Mouse (Mus musculus) midbrain, embryonic 15.5 days (tissue): ENCODE measurements around the gene Hipk1. TPM values are rescaled to one million over a fixed set of nuclear protein-coding genes. Genes with fewer than 3 reads are reported as not detected.

Experiments
- ATAC-seq: fragments of 200-750 bp; cut with Nextera tagmentation; replicated peaks from 2 replicates; pipeline ENCODE4 v1.8.0; 2017; ENCODE audit warnings: moderate TSS enrichment
- H3K27ac ChIP-seq: fragments of 300-500 bp; sonication (generic); 2 replicates; pipeline ENCODE4 v1.5.1; 2015; ENCODE audit warnings: mild to moderate bottlenecking, inconsistent platforms
- H3K27me3 ChIP-seq: fragments of 300-500 bp; sonication (generic); replicated peaks from 2 replicates; pipeline ENCODE4 v1.6.1; 2015; ENCODE audit warnings: inconsistent platforms
- H3K36me3 ChIP-seq: fragments of 300-500 bp; sonication (generic); replicated peaks from 2 replicates; pipeline ENCODE4 v1.6.1; 2015; ENCODE audit warnings: inconsistent platforms
- H3K4me1 ChIP-seq: fragments of 300-500 bp; sonication (generic); 2 replicates; pipeline ENCODE4 v1.6.1; 2015; ENCODE audit warnings: inconsistent platforms
- H3K4me2 ChIP-seq: fragments of 300-500 bp; sonication (generic); 2 replicates; pipeline ENCODE4 v1.6.1; 2015; ENCODE audit warnings: inconsistent platforms, mild to moderate bottlenecking, moderate library complexity
- H3K4me3 ChIP-seq: fragments of 300-500 bp; sonication (generic); 2 replicates; pipeline ENCODE4 v1.5.1; 2015; ENCODE audit warnings: mild to moderate bottlenecking, inconsistent platforms
- H3K9ac ChIP-seq: fragments of 300-500 bp; sonication (generic); 2 replicates; pipeline ENCODE4 v1.6.1; 2015; ENCODE audit warnings: mild to moderate bottlenecking, inconsistent platforms
- H3K9me3 ChIP-seq: fragments of 300-500 bp; sonication (generic); 2 replicates; pipeline ENCODE4 v1.6.1; 2016; ENCODE audit warnings: inconsistent platforms
- WGBS: fragments of 180-500 bp; shearing (Covaris S2); methylation state at CpG from one replicate; pipeline ENCODE4 v1.1.7; 2015; ENCODE audit warnings: mixed read lengths; 5-methylcytosine and 5-hydroxymethylcytosine counted together
- polyA plus RNA-seq: library from polyadenylated mRNA; unstranded; fragments of >200 nt; fragmentation: Nextera tagmentation; extraction: Ambion mirVana; gene quantifications from 2 replicates; pipeline ENCODE4 v1.2.1, GENCODE M21; 2015

The Hipk1 gene
- polyA plus RNA-seq, 1 experiment from 2014 or later = 13.0 TPM

DNA sequence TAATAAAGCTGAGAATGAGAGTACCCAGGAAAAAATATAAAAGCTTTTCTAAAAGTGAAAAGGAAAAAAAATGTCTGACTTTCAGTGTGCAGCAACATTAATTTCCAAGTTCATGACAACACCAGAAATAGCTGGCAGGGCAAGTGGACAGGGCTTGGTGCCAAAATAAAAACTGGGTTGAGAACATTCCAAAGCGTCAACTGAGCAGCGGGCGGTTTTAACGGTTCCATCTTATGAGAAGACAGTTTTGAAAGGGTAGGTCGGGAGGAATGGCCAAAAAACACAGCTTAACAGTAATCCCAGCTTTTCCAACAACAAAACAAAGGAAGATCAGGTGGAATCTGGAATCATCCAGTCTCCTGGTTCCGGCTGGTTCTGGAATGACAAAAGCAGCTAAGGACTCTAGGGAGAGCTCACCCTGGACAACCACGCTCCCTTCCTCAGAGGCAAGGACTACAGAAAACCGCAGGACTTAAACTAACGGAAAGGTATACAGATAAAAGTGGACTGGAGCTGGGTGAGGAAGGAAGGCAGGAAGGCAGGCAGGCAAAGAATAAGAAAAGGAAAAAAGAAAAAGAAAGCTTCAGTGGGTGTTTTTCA, 19.7 kb downstream of the Hipk1 start:
- no peak overlapping the region for H3K27ac ChIP-seq
- H3K36me3 ChIP-seq = peaks cover 4% of the 10 kb centered on the region; the same call in 1 of the 2 replicates
- ATAC-seq = no peak
- 69% methylated on average over 9 of the region's 9 CpGs for WGBS
- no peak overlapping the region for H3K4me2 ChIP-seq
- no peaks in the 10 kb centered on the region for H3K27me3 ChIP-seq
- no peaks in the 10 kb centered on the region for H3K9me3 ChIP-seq
- H3K4me3 ChIP-seq = no peak overlapping the region
- no peaks in the 10 kb centered on the region for H3K4me1 ChIP-seq
- no peak overlapping the region for H3K9ac ChIP-seq

DNA sequence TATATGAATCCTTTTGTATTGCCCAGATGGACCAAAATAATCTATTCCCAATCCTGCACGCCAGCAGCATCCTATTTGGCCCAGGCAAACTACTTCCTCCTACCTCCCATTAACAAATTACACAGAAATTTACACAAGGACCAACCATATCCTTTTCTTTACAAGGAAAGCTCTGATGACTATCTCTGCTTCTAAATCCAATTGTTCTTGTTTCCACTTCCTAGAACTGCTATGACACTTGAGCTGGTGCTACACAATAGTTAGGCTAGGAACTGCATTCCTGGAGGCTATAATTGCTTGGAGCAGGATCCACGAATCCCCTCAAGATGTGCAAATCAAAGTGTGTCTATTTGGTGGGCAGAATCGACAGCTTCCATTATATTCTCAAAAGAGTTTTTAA, 24.6 kb downstream of the Hipk1 start:
- Histone ChIP-seq H3K27me3 (no peaks in the 10 kb centered on the region), H3K9me3 (no peaks in the 10 kb centered on the region), H3K27ac (no peak overlapping the region), H3K9ac (no peak overlapping the region), H3K4me1 (no peaks in the 10 kb centered on the region), H3K4me2 (no peak overlapping the region), H3K36me3 (peaks cover 21% of the 10 kb centered on the region; the same call in 1 of the 2 replicates), H3K4me3 (no peak overlapping the region)
- ATAC-seq = no peak
- WGBS = 59% methylated on average over 3 of the region's 3 CpGs

DNA sequence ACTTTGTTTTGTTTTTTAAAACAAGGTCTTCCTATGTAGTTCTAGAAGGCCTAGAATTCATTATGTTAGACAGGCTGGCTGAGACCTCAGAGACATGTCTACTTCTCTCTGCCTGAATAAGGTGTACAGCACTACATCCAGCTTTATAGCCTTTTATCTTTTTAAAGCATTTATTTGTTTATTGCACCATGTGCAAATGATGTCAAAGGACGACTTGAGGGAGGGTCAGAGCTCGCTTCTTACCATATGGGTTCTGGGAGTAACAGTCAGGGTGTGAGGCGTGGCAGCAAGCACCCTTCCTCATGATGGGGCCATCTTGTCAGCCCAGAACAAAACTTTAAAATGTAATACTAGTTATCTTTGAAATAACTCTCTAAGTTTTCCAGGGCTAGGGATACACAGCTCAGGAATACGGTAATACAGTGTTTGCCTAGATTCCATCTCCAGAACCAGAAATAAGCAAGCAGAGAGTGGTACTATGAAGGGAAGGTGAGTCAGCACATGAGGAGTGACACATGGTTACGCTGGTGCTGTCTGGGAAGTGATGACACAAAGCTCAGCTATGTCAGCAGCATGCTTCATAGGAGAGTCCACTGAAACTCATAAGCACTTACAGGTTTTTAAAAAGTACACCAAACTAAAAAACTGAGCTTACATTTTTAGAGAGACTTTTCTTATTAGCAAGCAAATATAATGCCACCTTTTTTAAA, 31.9 kb downstream of the Hipk1 start:
- peaks cover 51% of the 10 kb centered on the region; the same call in 1 of the 2 replicates for H3K36me3 ChIP-seq
- WGBS = 89% methylated on average over 5 of the region's 5 CpGs
- H3K4me2 ChIP-seq = no peak overlapping the region
- H3K9me3 ChIP-seq = no peaks in the 10 kb centered on the region
- no peak overlapping the region for H3K9ac ChIP-seq
- H3K27me3 ChIP-seq = no peaks in the 10 kb centered on the region
- H3K27ac ChIP-seq = no peak overlapping the region
- H3K4me3 ChIP-seq = no peak overlapping the region
- H3K4me1 ChIP-seq = no peaks in the 10 kb centered on the region
- ATAC-seq = no peak

DNA sequence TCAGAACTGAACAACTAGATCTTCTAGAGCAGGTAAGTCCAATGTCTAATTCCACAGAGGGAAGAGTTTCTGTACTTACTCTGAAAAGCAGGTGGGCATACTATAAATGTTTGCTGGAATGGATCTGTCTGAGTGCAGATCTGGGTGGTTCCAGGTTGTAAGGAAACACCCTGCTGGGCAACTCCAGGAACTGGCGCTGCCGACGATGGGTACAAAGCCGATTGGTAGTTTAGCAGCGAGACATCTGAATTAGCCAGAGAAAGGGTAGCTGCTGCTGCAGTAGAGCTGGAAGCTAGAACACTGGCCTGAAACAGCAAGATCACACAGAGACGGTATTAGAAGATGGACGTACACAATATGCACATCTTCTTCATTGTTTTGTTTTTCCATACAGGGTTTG, 32.9 kb downstream of the Hipk1 start:
- no peak overlapping the region for H3K4me2 ChIP-seq
- peaks cover 53% of the 10 kb centered on the region; the same call in 1 of the 2 replicates for H3K36me3 ChIP-seq
- H3K4me3 ChIP-seq = no peak overlapping the region
- no peak for ATAC-seq
- no peaks in the 10 kb centered on the region for H3K9me3 ChIP-seq
- no peak overlapping the region for H3K27ac ChIP-seq
- H3K4me1 ChIP-seq = no peaks in the 10 kb centered on the region
- 80% methylated on average over 7 of the region's 7 CpGs for WGBS
- no peaks in the 10 kb centered on the region for H3K27me3 ChIP-seq
- H3K9ac ChIP-seq = no peak overlapping the region

DNA sequence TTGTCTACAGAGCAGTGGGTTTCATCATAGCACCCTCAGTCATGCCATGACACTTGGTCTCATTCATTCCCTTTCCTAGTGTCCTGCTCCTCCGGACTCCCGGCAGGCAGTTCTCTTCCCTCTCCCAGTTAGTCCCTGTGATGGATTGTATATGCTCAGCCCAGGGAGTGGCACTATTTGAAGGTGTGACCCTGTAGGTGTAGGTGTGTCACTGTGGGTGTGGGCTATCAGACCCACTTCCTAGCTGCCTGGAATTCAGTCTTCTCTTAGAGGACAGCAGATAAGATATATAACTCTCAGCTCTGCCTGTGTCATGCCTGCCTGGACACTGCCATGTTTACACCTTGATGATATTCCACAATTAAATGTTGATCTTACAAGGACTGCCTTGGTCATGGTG, 34.4 kb downstream of the Hipk1 start:
- peaks cover 51% of the 10 kb centered on the region for H3K36me3 ChIP-seq
- no peaks in the 10 kb centered on the region for H3K9me3 ChIP-seq
- H3K4me3 ChIP-seq = no peak overlapping the region
- no peaks in the 10 kb centered on the region for H3K4me1 ChIP-seq
- H3K9ac ChIP-seq = no peak overlapping the region
- no peak for ATAC-seq
- no peak overlapping the region for H3K27ac ChIP-seq
- H3K27me3 ChIP-seq = no peaks in the 10 kb centered on the region
- 94% methylated on average over 2 of the region's 2 CpGs for WGBS
- H3K4me2 ChIP-seq = no peak overlapping the region

DNA sequence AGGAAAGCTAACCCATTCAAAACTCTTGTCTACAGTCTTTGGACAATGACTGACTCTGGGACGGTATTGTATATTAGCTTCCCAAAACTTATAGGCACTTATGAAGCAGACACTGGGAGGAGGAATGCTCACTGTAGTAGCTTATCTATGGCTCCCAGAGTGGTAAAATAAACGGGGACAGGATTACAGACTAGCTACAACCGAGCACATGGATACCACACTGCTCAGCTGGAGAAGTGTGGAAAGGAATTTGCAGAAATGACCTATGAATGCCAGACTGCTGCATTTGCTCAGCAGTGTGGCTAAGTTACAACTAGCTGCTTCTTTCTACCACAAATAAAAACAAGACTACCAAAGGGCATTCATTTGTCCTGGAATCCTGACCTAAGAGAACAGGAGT, 36.0 kb downstream of the Hipk1 start:
- H3K9me3 ChIP-seq = no peaks in the 10 kb centered on the region
- H3K4me1 ChIP-seq = no peaks in the 10 kb centered on the region
- no peak overlapping the region for H3K4me2 ChIP-seq
- H3K4me3 ChIP-seq = no peak overlapping the region
- H3K9ac ChIP-seq = no peak overlapping the region
- 79% methylated on average over 3 of the region's 3 CpGs for WGBS
- no peaks in the 10 kb centered on the region for H3K27me3 ChIP-seq
- H3K27ac ChIP-seq = no peak overlapping the region
- H3K36me3 ChIP-seq = peaks cover 47% of the 10 kb centered on the region
- ATAC-seq = no peak

DNA sequence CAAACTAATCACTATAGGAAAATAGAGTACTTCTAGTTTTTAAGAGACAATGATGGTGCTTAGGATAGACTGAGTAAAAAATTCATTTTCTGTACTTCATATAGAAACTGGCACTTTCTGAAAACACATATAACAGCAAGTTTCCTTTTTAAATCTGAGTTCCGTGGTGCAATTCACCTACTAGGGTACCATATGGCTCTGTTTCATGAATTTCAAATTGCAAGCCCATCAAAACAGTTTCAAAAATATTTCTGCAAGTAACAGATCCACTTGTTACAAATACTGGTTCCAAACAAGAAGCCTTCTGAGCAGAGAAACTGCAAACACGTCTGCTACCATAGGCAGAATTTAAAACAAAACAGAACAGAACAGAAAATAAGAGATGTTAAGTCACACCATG, 39.8 kb downstream of the Hipk1 start:
- no peaks in the 10 kb centered on the region for H3K4me1 ChIP-seq
- H3K4me2 ChIP-seq = no peak overlapping the region
- H3K27ac ChIP-seq = no peak overlapping the region
- WGBS = 90% methylated on average over 2 of the region's 2 CpGs
- ATAC-seq = no peak
- H3K4me3 ChIP-seq = no peak overlapping the region
- no peaks in the 10 kb centered on the region for H3K27me3 ChIP-seq
- no peaks in the 10 kb centered on the region for H3K9me3 ChIP-seq
- H3K9ac ChIP-seq = no peak overlapping the region
- H3K36me3 ChIP-seq = peaks cover 46% of the 10 kb centered on the region

DNA sequence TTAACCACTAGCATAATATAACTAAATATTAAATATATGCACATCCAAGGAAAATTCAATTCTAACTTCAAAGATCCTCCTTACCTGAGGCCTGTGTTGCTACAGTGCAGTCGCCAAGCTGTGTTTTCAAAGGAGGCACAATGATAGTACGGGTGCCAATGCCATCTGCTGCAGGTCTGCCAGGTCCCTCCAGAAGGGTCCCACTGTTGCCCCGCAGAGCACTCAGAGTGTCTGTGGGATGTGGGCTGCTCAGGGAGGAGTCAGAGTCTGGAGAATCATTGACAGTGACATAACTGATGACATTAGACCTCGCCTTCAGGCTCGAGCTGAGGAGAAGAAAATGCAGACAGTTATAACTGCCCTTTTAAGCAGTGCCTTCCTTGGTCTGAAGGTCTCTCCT, 44.7 kb downstream of the Hipk1 start:
- WGBS = 93% methylated on average over 5 of the region's 5 CpGs
- Histone ChIP-seq H3K4me1 (no peaks in the 10 kb centered on the region), H3K36me3 (peaks cover 56% of the 10 kb centered on the region), H3K9me3 (no peaks in the 10 kb centered on the region), H3K27me3 (no peaks in the 10 kb centered on the region), H3K4me2 (no peak overlapping the region), H3K27ac (no peak overlapping the region), H3K9ac (no peak overlapping the region), H3K4me3 (no peak overlapping the region)
- ATAC-seq = no peak

DNA sequence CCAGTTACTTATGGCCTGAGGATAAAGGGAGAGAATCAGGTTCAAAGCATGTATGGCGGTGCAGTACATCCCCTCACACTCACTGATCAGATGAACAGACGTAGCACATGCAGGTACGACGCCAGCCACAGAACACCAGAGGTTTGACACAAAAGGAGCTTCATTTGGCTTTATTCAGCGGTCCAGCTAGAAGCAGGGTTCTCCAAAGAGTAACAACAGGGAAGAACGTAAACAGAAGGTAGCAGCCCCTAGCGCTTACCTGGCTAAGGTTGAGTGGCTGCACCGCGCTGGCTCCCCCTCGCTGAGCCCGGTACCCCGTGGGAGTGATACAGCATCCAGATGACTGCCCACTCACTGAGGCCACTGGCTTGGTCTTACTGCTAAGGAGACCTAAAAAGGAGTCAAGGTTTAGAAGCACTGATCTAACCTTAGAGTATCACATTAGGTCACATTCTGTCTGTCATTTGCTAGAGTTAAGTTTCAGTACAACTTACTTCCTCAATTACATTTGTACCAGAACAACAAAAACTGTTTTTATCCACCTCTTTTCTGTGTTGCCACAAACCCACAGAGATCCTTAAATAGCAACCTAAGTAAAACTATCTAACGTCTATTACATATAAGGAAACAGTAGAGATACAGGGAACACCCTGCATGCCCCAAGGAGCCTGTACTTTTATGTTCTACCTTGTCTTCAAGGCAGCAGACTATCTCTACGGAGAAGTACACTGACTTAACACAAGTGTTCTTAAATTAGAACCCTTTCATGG, 46.2 kb downstream of the Hipk1 start:
- Histone ChIP-seq H3K4me1 (no peaks in the 10 kb centered on the region), H3K27me3 (no peaks in the 10 kb centered on the region), H3K4me2 (no peak overlapping the region), H3K4me3 (no peak overlapping the region), H3K9me3 (no peaks in the 10 kb centered on the region), H3K9ac (no peak overlapping the region), H3K36me3 (peaks cover 55% of the 10 kb centered on the region), H3K27ac (no peak overlapping the region)
- no peak for ATAC-seq
- WGBS = 94% methylated on average over 14 of the region's 14 CpGs

DNA sequence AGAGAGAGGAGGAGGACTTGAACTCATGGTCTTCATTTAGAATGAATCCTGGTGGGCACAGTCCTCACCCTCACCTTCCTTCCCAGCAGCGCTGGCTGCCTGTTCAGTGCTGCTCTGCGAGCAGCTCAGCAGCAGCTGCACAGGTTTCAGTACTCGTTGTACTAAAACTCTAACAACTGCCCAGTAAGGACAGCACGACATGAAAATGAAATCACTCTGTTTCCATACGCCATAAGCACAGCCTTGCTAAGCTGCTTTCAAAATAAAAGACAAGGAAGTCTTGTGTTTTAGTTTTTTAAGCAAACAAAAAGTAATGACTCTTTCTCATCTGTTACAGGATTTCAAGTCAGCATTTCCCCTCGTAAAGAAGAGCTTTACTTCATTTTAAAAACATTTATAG, 48.2 kb downstream of the Hipk1 start:
- Histone ChIP-seq H3K4me3 (no peak overlapping the region), H3K9ac (no peak overlapping the region), H3K27ac (no peak overlapping the region), H3K36me3 (peaks cover 41% of the 10 kb centered on the region), H3K4me2 (no peak overlapping the region), H3K27me3 (no peaks in the 10 kb centered on the region), H3K9me3 (no peaks in the 10 kb centered on the region), H3K4me1 (no peaks in the 10 kb centered on the region)
- WGBS = 86% methylated on average over 6 of the region's 6 CpGs
- ATAC-seq = no peak

DNA sequence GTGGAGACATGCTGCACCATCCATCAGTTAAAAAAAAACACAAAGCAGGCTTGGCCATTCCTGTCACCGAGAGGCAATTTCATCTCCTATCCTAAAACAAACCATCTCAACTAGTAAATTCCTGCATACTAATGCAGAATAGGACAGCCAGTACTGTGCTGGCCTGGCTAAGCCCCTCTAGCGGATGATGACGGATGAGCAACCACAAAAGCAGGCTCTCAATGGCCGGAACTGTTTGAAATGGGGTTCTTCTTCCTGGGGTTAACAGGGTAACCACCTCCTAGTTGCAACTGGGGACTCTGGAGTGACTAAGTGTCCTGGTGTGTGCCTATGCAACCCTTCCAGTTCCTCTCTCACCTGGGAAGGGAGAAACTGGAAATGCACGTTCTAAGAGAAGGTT, 51.0 kb downstream of the Hipk1 start:
- Histone ChIP-seq H3K9me3 (no peaks in the 10 kb centered on the region), H3K4me1 (peaks cover 19% of the 10 kb centered on the region), H3K4me3 (no peak overlapping the region), H3K27ac (no peak overlapping the region), H3K4me2 (no peak overlapping the region), H3K9ac (no peak overlapping the region), H3K36me3 (peaks cover 18% of the 10 kb centered on the region), H3K27me3 (no peaks in the 10 kb centered on the region)
- WGBS = 27% methylated on average over 5 of the region's 5 CpGs
- no peak for ATAC-seq

DNA sequence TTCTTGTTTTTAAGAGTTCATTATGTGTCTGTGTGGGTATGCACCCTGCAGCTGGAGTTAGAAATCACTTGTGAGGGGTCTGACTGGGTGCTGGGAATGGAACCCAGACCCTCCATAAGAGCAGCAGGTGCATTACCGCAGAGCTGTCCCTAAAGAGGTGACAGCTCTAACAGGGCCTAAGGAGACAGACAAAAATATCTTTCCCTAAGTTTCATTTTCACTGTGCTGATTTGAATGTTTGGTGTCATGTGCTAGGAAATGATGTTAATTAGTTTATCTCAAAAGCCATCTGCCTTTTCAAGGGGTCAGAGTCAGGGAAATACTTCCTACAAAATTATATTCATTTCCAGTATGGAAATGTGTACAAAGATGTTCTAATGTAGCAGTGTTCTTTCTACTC, 52.0 kb downstream of the Hipk1 start, which contains the start of gene Gm10964:
Gene Gm10964, plus strand, starts transcription at position 38 of the 400 bp plus-strand sequence.
- peak within 1 kb of the TSS; percentile 72 for H3K27ac ChIP-seq
- H3K4me3 ChIP-seq = peak within 1 kb of the TSS; percentile 16
- peak within 1 kb of the TSS; percentile 46 for H3K4me2 ChIP-seq
- H3K9me3 ChIP-seq = no peaks in the 10 kb centered on the region
- H3K4me1 ChIP-seq = peaks cover 29% of the 10 kb centered on the region
- H3K9ac ChIP-seq = peak within 1 kb of the TSS; percentile 25; the same call in 1 of the 2 replicates
- H3K36me3 ChIP-seq = peaks cover 9% of the 10 kb centered on the region
- no peak for ATAC-seq
- WGBS = 87% methylated on average over 1 of the region's 1 CpGs
- H3K27me3 ChIP-seq = no peaks in the 10 kb centered on the region
